Mouse (Mus musculus): Measurements from ENCODE around the gene Gmpr. TPM values are rescaled to one million over a fixed set of nuclear protein-coding genes. Genes with fewer than 3 reads are reported as not detected.

Gmpr gene
- polyA plus RNA-seq, 1 experiment = 10.9 TPM

GRCm38 (mm10) chr13:45582294-45582693, 75.0 kb downstream of the Gmpr start:
- Histone ChIP-seq H3K4me1 (ENCODE audit: control insufficient read depth, insufficient read depth, low read length) (no peaks in the 10 kb centered on the region; the same call in 1 of the 2 replicates), H3K27ac (ENCODE audit: control insufficient read depth, insufficient read depth, low read depth, low read length, poor library complexity) (no peak overlapping the region), H3K4me3 (replicated peaks; ENCODE audit: control insufficient read depth, low read depth, low read length) (no peak overlapping the region)
- WGBS = 89% methylated on average over 12 of the region's 12 CpGs
- TF ChIP-seq CTCF (IDR thresholded peaks at IDR 0.05; ENCODE audit: control insufficient read depth, insufficient read depth, low read length) (no peak), POLR2A (IDR thresholded peaks at IDR 0.05; ENCODE audit: borderline replicate concordance, control insufficient read depth, low read depth, low read length) (no peak)

GRCm38 (mm10) chr13:45583061-45583460, 75.8 kb downstream of the Gmpr start:
- Histone ChIP-seq H3K4me1 (ENCODE audit: control insufficient read depth, insufficient read depth, low read length) (no peaks in the 10 kb centered on the region; the same call in 1 of the 2 replicates), H3K27ac (ENCODE audit: control insufficient read depth, insufficient read depth, low read depth, low read length, poor library complexity) (no peak overlapping the region), H3K4me3 (replicated peaks; ENCODE audit: control insufficient read depth, low read depth, low read length) (no peak overlapping the region)
- TF ChIP-seq POLR2A (IDR thresholded peaks at IDR 0.05; ENCODE audit: borderline replicate concordance, control insufficient read depth, low read depth, low read length) (no peak), CTCF (IDR thresholded peaks at IDR 0.05; ENCODE audit: control insufficient read depth, insufficient read depth, low read length) (no peak)
- 80% methylated on average over 5 of the region's 5 CpGs for WGBS

- H3K27ac ChIP-seq (ENCODE audit: control insufficient read depth, insufficient read depth, low read depth, low read length, poor library complexity) = no peak overlapping the region
- H3K4me3 ChIP-seq (replicated peaks; ENCODE audit: control insufficient read depth, low read depth, low read length) = no peak overlapping the region
- TF ChIP-seq POLR2A (IDR thresholded peaks at IDR 0.05; ENCODE audit: borderline replicate concordance, control insufficient read depth, low read depth, low read length) (no peak), CTCF (IDR thresholded peaks at IDR 0.05; ENCODE audit: control insufficient read depth, insufficient read depth, low read length) (no peak)
- no peaks in the 10 kb centered on the region; the same call in 1 of the 2 replicates for H3K4me1 ChIP-seq (ENCODE audit: control insufficient read depth, insufficient read depth, low read length)
These were observed 83.7 kb downstream of the Gmpr start for GRCm38 (mm10) chr13:45590898-45591297.

GRCm38 (mm10) chr13:45593914-45594313, 86.7 kb downstream of the Gmpr start:
- WGBS = 77% methylated on average over 1 of the region's 1 CpGs
- H3K27ac ChIP-seq (ENCODE audit: control insufficient read depth, insufficient read depth, low read depth, low read length, poor library complexity) = no peak overlapping the region
- no peaks in the 10 kb centered on the region for H3K4me1 ChIP-seq (ENCODE audit: control insufficient read depth, insufficient read depth, low read length)
- TF ChIP-seq POLR2A (IDR thresholded peaks at IDR 0.05; ENCODE audit: borderline replicate concordance, control insufficient read depth, low read depth, low read length) (no peak), CTCF (IDR thresholded peaks at IDR 0.05; ENCODE audit: control insufficient read depth, insufficient read depth, low read length) (no peak)
- H3K4me3 ChIP-seq (replicated peaks; ENCODE audit: control insufficient read depth, low read depth, low read length) = no peak overlapping the region

GRCm38 (mm10) chr13:45595416-45595815, 88.2 kb downstream of the Gmpr start:
- H3K27ac ChIP-seq (ENCODE audit: control insufficient read depth, insufficient read depth, low read depth, low read length, poor library complexity) = no peak overlapping the region
- WGBS = 81% methylated on average over 7 of the region's 7 CpGs
- TF ChIP-seq POLR2A (IDR thresholded peaks at IDR 0.05; ENCODE audit: borderline replicate concordance, control insufficient read depth, low read depth, low read length) = no peak
- TF ChIP-seq CTCF (IDR thresholded peaks at IDR 0.05; ENCODE audit: control insufficient read depth, insufficient read depth, low read length) = no peak

GRCm38 (mm10) chr13:45599831-45600230, 92.6 kb downstream of the Gmpr start:
- H3K4me3 ChIP-seq (replicated peaks; ENCODE audit: control insufficient read depth, low read depth, low read length) = no peak overlapping the region
- no peaks in the 10 kb centered on the region for H3K4me1 ChIP-seq (ENCODE audit: control insufficient read depth, insufficient read depth, low read length)
- no peak overlapping the region for H3K27ac ChIP-seq (ENCODE audit: control insufficient read depth, insufficient read depth, low read depth, low read length, poor library complexity)
- 79% methylated on average over 2 of the region's 2 CpGs for WGBS
- no peak for TF ChIP-seq POLR2A (IDR thresholded peaks at IDR 0.05; ENCODE audit: borderline replicate concordance, control insufficient read depth, low read depth, low read length)
- TF ChIP-seq CTCF (IDR thresholded peaks at IDR 0.05; ENCODE audit: control insufficient read depth, insufficient read depth, low read length) = no peak

More at GRCm38 (mm10) chr13:45595416-45595815, 88.2 kb downstream of the Gmpr start:
- no peak overlapping the region for H3K4me3 ChIP-seq (replicated peaks; ENCODE audit: control insufficient read depth, low read depth, low read length)
- H3K4me1 ChIP-seq (ENCODE audit: control insufficient read depth, insufficient read depth, low read length) = no peaks in the 10 kb centered on the region

GRCm38 (mm10) chr13:45600443-45600842, 93.2 kb downstream of the Gmpr start:
- Histone ChIP-seq H3K4me3 (replicated peaks; ENCODE audit: control insufficient read depth, low read depth, low read length) (no peak overlapping the region), H3K4me1 (ENCODE audit: control insufficient read depth, insufficient read depth, low read length) (no peaks in the 10 kb centered on the region), H3K27ac (ENCODE audit: control insufficient read depth, insufficient read depth, low read depth, low read length, poor library complexity) (no peak overlapping the region)
- WGBS = 19% methylated on average over 6 of the region's 6 CpGs
- no peak for TF ChIP-seq POLR2A (IDR thresholded peaks at IDR 0.05; ENCODE audit: borderline replicate concordance, control insufficient read depth, low read depth, low read length)
- TF ChIP-seq CTCF (IDR thresholded peaks at IDR 0.05; ENCODE audit: control insufficient read depth, insufficient read depth, low read length) = no peak

Other genes with a start within 250 kb of the Gmpr start
- gene Mylip, start 117.7 kb upstream of the Gmpr start, polyA plus RNA-seq (2011; ENCODE audit: insufficient read depth, insufficient read length, low replicate concordance, missing spikeins) = 19.3 and 20.0 TPM in 2 replicates